23 mouse cellular contexts compared by ENCODE assay signal in the genomic region with DNA sequence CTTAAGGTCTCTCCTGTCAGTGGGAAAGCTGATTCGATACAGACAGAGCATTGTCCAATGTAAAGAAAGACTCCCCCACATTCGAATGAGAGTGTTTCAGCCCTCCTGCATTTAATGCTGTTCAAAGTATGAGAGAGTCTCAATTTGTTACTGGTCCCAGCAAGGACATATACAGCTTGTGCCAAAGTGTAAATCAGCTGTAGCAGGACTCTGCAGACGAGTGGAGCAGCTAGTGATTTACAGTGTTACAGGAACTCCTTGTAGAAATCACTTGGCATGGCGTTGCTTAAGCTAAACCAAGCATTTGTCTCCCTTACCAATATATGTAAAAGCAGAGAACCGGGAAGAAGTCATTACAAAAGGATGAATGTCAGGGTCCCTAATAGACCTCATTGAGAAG. TPM values are rescaled to one million over a fixed set of nuclear protein-coding genes. Genes with fewer than 3 reads are reported as not detected.
DNase-seq lines count a peak whose midpoint lies in the region; ATAC-seq lines count a peak whose summit lies in the region.
"Had no signal": no experiment of that assay in that cellular context is flagged by ENCODE, and none has a peak within 500 bp of the region (broad histone marks: within the 10 kb centered on the region; RNA-seq: fewer than 3 reads in every experiment).

No protein-coding gene starts in this region.

- no peak overlapping the region for H3K4me3 ChIP-seq in heart, embryonic 12.5 days
- no peak overlapping the region for H3K4me3 ChIP-seq in neural tube, embryonic 12.5 days
- H3K4me3 ChIP-seq: embryonic facial prominence, embryonic 13.5 days; forebrain, embryonic 12.5 days; hindbrain, embryonic 15.5 days had no signal

- no peaks in the 10 kb centered on the region for H3K9me3 ChIP-seq in heart, embryonic 12.5 days (replicated peaks)
- H3K9me3 ChIP-seq in neural tube, embryonic 12.5 days = no peaks in the 10 kb centered on the region
- H3K9me3 ChIP-seq: embryonic facial prominence, embryonic 13.5 days; forebrain, embryonic 12.5 days; hindbrain, embryonic 15.5 days had no signal

- H3K27me3 ChIP-seq in heart, embryonic 12.5 days (replicated peaks) = no peaks in the 10 kb centered on the region
- no peaks in the 10 kb centered on the region for H3K27me3 ChIP-seq in neural tube, embryonic 12.5 days (replicated peaks)
- H3K27me3 ChIP-seq: embryonic facial prominence, embryonic 13.5 days; hindbrain, embryonic 15.5 days had no signal

- intact Hi-C loops in heart, postnatal 36 days (cut with DNase I) = no loop called here
- intact Hi-C loops in heart, postnatal 10 days (cut with DNase I) = no loop called here

- no peak for ATAC-seq in heart, embryonic 12.5 days (ENCODE audit: insufficient number of reproducible peaks, low FRiP score)
- ATAC-seq in neural tube, embryonic 12.5 days (ENCODE audit: low FRiP score, low read depth) = 0 out of 2 replicates have a peak, but pooled peaks have one; percentile 31
- ATAC-seq: forebrain, embryonic 16.5 days; intestine, embryonic 16.5 days had no signal

- peaks cover 24% of the 10 kb centered on the region for H3K4me1 ChIP-seq in heart, embryonic 12.5 days (replicated peaks)
- H3K4me1 ChIP-seq in neural tube, embryonic 12.5 days = peaks cover 20% of the 10 kb centered on the region
- H3K4me1 ChIP-seq: embryonic facial prominence, embryonic 13.5 days; hindbrain, embryonic 15.5 days had no signal

- peak; percentile 69 for DNase-seq in heart, adult 11 months
- no peak for DNase-seq in heart, postnatal 36 days
- DNase-seq in heart, postnatal 10 days = no peak
- DNase-seq in neural tube, embryonic 10.5 days (ENCODE audit: extremely low spot score, low spot score) = no peak
- DNase-seq in layer of hippocampus, adult 11-12 months (ENCODE audit: low spot score) = no peak
- DNase-seq in lung, postnatal 14 days = no peak
- DNase-seq: adrenal gland, postnatal 14 days; cerebellum, adult 18-20 months; cerebellum, adult 9-11 months; cerebellum, postnatal 36 days; gastrocnemius, postnatal 10 days; kidney, adult 2 months had no signal

- H3K27ac ChIP-seq in heart, embryonic 12.5 days (ENCODE audit: poor library complexity, severe bottlenecking) = no peak overlapping the region
- no peak overlapping the region for H3K27ac ChIP-seq in neural tube, embryonic 12.5 days
- H3K27ac ChIP-seq: embryonic facial prominence, embryonic 13.5 days; forebrain, embryonic 12.5 days; hindbrain, embryonic 15.5 days had no signal

- H3K9ac ChIP-seq in heart, embryonic 12.5 days = peak overlapping the region; percentile 41; the same call in 1 of the 2 replicates
- H3K9ac ChIP-seq in neural tube, embryonic 12.5 days = no peak overlapping the region
- H3K9ac ChIP-seq: embryonic facial prominence, embryonic 13.5 days; forebrain, embryonic 12.5 days; hindbrain, embryonic 15.5 days had no signal

- H3K36me3 ChIP-seq in heart, embryonic 12.5 days = peaks cover 15% of the 10 kb centered on the region
- H3K36me3 ChIP-seq in neural tube, embryonic 12.5 days = no peaks in the 10 kb centered on the region
- H3K36me3 ChIP-seq: embryonic facial prominence, embryonic 13.5 days; forebrain, embryonic 12.5 days; hindbrain, embryonic 15.5 days had no signal

- 70% methylated on average over 5 of the region's 5 CpGs for WGBS in heart, embryonic 12.5 days
- 38% methylated on average over 5 of the region's 5 CpGs for WGBS in neural tube, embryonic 12.5 days

- H3K4me2 ChIP-seq in heart, embryonic 12.5 days = peak overlapping the region; percentile 61
- no peak overlapping the region for H3K4me2 ChIP-seq in neural tube, embryonic 12.5 days (replicated peaks)
- H3K4me2 ChIP-seq: embryonic facial prominence, embryonic 13.5 days; forebrain, embryonic 12.5 days; hindbrain, embryonic 15.5 days had no signal

RNA-seq across cellular contexts. Expression of a gene that starts 31.0 kb away (rescaled TPM):
- 10 to 100 TPM; 52.9 to 58.5 TPM for total RNA-seq in heart, postnatal 36 days (2021)
- polyA plus RNA-seq in heart, embryonic 12.5 days (2016; fragmentation: Nextera tagmentation; extraction: Ambion mirVana) = 24.0 and 27.3 TPM in 2 replicates
- total RNA-seq in heart, postnatal 10 days (2021) = 10 to 100 TPM; 75.4 to 79.3 TPM
- 0.90 and 1.1 TPM in 2 replicates for polyA plus RNA-seq in neural tube, embryonic 12.5 days (2016; fragmentation: Nextera tagmentation; extraction: Ambion mirVana)
- total RNA-seq: MEL had no signal

RNA-seq across cellular contexts. Expression of a gene that starts 39.3 kb away (rescaled TPM):
- total RNA-seq in heart, postnatal 36 days (2021) = not detected
- 0.53 TPM in 1 of 2 replicates, not detected in the other for polyA plus RNA-seq in heart, embryonic 12.5 days (2016; fragmentation: Nextera tagmentation; extraction: Ambion mirVana)
- total RNA-seq in heart, postnatal 10 days (2021) = not detected
- polyA plus RNA-seq in neural tube, embryonic 12.5 days (2016; fragmentation: Nextera tagmentation; extraction: Ambion mirVana) = not detected in 2 replicates
- total RNA-seq: adrenal gland, postnatal 14 days; gastrocnemius, postnatal 10 days; MEL had no signal
- polyA plus RNA-seq: C2C12; embryonic facial prominence, embryonic 13.5 days; forebrain, embryonic 12.5 days; forebrain, embryonic 16.5 days; frontal cortex, adult 2 months; gonadal fat pad, adult 2 months; hindbrain, embryonic 15.5 days; intestine, embryonic 16.5 days; kidney, adult 2 months had no signal
